Mouse (Mus musculus): ENCODE data around the gene H2-DMb2.

GRCm38 (mm10) chr17:34192852-34193251 lies 49.7 kb downstream of the H2-DMb2 start:
- TF ChIP-seq CTCF (IDR thresholded peaks at IDR 0.05; ENCODE audit: low read depth) (no peak), EP300 (IDR thresholded peaks at IDR 0.05; ENCODE audit: low read depth) (no peak)

Data from heart, postnatal 0 days (tissue).